Mouse (Mus musculus) forebrain, postnatal 0 days (tissue): ENCODE data around the gene Tmem37. TPM values are rescaled to one million over a fixed set of nuclear protein-coding genes. Genes with fewer than 3 reads are reported as not detected.

Experiments used
- ATAC-seq: fragments of 200-750 bp; cut with Nextera tagmentation; 2 replicates; pipeline ENCODE4 v1.8.0; 2017; ENCODE audit warnings: mild to moderate bottlenecking, moderate library complexity
- DNase-seq: peaks from one replicate; pipeline ENCODE4 v3.0.0-alpha.2; 2015
- H3K27ac ChIP-seq: fragments of 300-500 bp; sonication (generic); 2 replicates; pipeline ENCODE4 v1.5.1; 2014; ENCODE audit warnings: low read depth, mild to moderate bottlenecking, antibody characterized with exemption, low read length, moderate library complexity, mixed read lengths
- H3K27me3 ChIP-seq: fragments of 300-500 bp; sonication (generic); 2 replicates; pipeline ENCODE4 v1.6.1; 2014; ENCODE audit warnings: mild to moderate bottlenecking, low read length, mixed read lengths; ENCODE audit not compliant: insufficient read depth
- H3K36me3 ChIP-seq: fragments of 300-500 bp; sonication (generic); 2 replicates; pipeline ENCODE4 v1.6.1; 2014; ENCODE audit warnings: mild to moderate bottlenecking, moderate library complexity; ENCODE audit not compliant: insufficient read depth
- H3K4me1 ChIP-seq: fragments of 300-500 bp; sonication (generic); 2 replicates; pipeline ENCODE4 v1.6.1; 2014; ENCODE audit warnings: antibody characterized with exemption; ENCODE audit not compliant: insufficient read depth
- H3K4me2 ChIP-seq: fragments of 300-500 bp; sonication (generic); 2 replicates; pipeline ENCODE4 v1.6.1; 2014; ENCODE audit warnings: low read depth, mild to moderate bottlenecking, moderate library complexity
- H3K4me3 ChIP-seq: fragments of 300-500 bp; sonication (generic); 2 replicates; pipeline ENCODE4 v1.5.1; 2014; ENCODE audit warnings: low read depth, low read length, mixed read lengths
- H3K9ac ChIP-seq: fragments of 300-500 bp; sonication (generic); 2 replicates; pipeline ENCODE4 v1.6.1; 2014; ENCODE audit warnings: mild to moderate bottlenecking
- H3K9me3 ChIP-seq: fragments of 300-500 bp; sonication (generic); 2 replicates; pipeline ENCODE4 v1.6.1; 2016; ENCODE audit warnings: low read length
- CTCF ChIP-seq: sonication (generic); IDR thresholded peaks from 2 replicates; pipeline ENCODE4 v1.5.1; 2016; ENCODE audit warnings: antibody characterized with exemption, control low read depth, low read depth
- WGBS: fragments of 180-500 bp; shearing (Covaris S2); extraction: QIAGEN DNeasy Blood & Tissue Kit; methylation state at CpG from one replicate; pipeline ENCODE4 v1.1.7; 2014; 5-methylcytosine and 5-hydroxymethylcytosine counted together
- polyA plus RNA-seq: library from polyadenylated mRNA; unstranded; fragments of >200 nt; fragmentation: Nextera tagmentation; extraction: Ambion mirVana; gene quantifications from 2 replicates; pipeline ENCODE4 v1.2.1, GENCODE M21; 2015
- total RNA-seq: library from RNA; depleted of rRNA; stranded (reverse); fragments of >200 nt; gene quantifications from 2 replicates; pipeline ENCODE4 v1.2.3, GENCODE M21; 2014

Gene Tmem37
- total and polyA plus RNA-seq, 2 experiments from 2014 or later = 6.0 to 6.8 TPM

- no peak for TF ChIP-seq CTCF
- DNase-seq (no peak), ATAC-seq (no peak)
- no peaks in the 10 kb centered on the region for H3K9me3 ChIP-seq
- no peaks in the 10 kb centered on the region for H3K4me1 ChIP-seq
- no peak overlapping the region for H3K4me3 ChIP-seq
- no peak overlapping the region for H3K9ac ChIP-seq
- H3K36me3 ChIP-seq = no peaks in the 10 kb centered on the region
- no peaks in the 10 kb centered on the region for H3K27me3 ChIP-seq
- WGBS = 88% methylated on average over 2 of the region's 2 CpGs
- no peak overlapping the region for H3K4me2 ChIP-seq
- H3K27ac ChIP-seq = no peak overlapping the region
These were observed 40.4 kb downstream of the Tmem37 start for GRCm38 (mm10) chr1:120033469-120033854.

DNA sequence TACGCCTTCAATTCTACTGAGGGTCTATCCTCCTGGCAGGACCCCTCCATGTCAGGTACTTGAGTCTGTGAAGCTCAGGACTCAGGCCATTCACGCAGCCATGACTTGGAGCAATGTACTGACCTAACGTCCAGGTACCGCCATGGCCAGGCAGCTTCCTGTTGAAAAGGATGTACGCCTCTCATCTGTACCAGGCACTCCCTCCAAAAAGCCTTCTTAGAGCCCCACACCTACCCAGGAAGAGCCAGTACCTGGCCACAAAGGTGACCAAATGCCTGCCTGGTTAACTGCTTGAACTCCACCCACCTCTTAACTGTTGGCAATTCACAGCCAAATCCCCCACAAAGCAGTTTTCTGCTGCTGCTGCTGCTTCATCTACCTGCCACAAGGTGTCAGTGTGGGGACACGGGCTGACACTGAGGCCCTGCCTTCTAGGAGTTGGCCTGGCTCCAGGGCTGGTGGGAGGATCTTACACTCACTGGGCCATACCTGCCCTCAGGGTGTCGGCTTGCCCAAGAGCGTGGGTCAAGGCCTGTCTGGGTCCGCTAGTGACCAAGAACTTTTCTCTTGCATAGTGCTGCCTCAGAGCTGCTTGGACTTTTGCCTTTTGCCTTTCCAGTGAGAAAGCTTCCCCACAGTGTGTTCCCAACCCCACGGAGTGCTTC, 40.9 kb downstream of the Tmem37 start:
- ATAC-seq = peak; percentile 71
- WGBS = 45% methylated on average over 10 of the region's 10 CpGs
- no peak overlapping the region for H3K27ac ChIP-seq
- no peaks in the 10 kb centered on the region for H3K36me3 ChIP-seq
- peak; percentile 92 for TF ChIP-seq CTCF
- H3K4me3 ChIP-seq = no peak overlapping the region
- H3K9ac ChIP-seq = no peak overlapping the region
- peak; percentile 81 for DNase-seq
- H3K9me3 ChIP-seq = no peaks in the 10 kb centered on the region
- no peak overlapping the region for H3K4me2 ChIP-seq
- H3K4me1 ChIP-seq = no peaks in the 10 kb centered on the region
- H3K27me3 ChIP-seq = no peaks in the 10 kb centered on the region

DNA sequence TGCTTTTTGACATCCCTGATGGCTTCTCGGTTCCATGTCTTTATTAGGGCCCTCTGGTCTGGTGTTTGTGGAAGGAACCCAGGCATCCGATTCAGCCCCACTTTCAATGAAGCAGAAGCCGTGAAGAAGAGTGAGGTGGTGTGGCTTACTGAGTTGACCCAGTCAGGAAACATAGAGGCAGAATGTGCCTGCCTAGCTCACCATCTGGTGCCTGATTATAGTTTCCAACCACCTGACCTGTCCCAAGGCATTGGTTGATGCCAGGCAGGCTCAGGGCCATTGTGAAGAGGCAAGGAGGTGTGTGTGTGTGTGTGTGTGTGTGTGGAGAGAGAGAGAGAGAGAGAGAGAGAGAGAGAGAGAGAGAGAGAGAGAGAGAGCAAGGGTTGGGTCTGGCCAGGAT, 43.4 kb downstream of the Tmem37 start:
- no peak overlapping the region for H3K27ac ChIP-seq
- no peak overlapping the region for H3K4me2 ChIP-seq
- H3K4me1 ChIP-seq = no peaks in the 10 kb centered on the region
- no peak for ATAC-seq
- DNase-seq = no peak
- no peak overlapping the region for H3K4me3 ChIP-seq
- WGBS = 78% methylated on average over 3 of the region's 3 CpGs
- no peaks in the 10 kb centered on the region for H3K36me3 ChIP-seq
- no peaks in the 10 kb centered on the region for H3K9me3 ChIP-seq
- H3K9ac ChIP-seq = no peak overlapping the region
- H3K27me3 ChIP-seq = no peaks in the 10 kb centered on the region
- no peak for TF ChIP-seq CTCF

DNA sequence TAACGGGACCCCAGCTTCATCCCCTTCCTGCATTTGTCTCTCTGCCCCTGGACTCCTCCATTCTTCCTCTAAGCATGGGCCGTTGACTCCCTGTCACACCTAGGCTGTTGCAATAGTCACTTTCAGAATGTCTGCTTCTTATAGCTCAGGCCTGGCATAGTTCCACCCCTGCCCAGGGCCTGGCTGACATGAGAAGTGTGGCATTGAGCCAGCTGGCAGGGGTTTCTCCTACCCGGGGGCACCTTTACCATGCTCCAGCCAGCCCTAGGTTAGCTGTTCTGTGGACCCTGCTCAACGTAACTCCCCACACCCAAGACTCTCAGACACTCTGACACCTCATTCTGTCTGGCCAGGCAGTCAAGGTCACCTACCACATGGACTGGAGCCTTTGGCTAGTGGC, 46.2 kb downstream of the Tmem37 start:
- Histone ChIP-seq H3K9me3 (no peaks in the 10 kb centered on the region), H3K27me3 (no peaks in the 10 kb centered on the region), H3K27ac (no peak overlapping the region), H3K4me3 (no peak overlapping the region), H3K4me2 (no peak overlapping the region), H3K4me1 (no peaks in the 10 kb centered on the region), H3K36me3 (no peaks in the 10 kb centered on the region), H3K9ac (no peak overlapping the region)
- DNase-seq (no peak), ATAC-seq (no peak)
- whole genome bisulfite sequencing = 50% methylated on average over 4 of the region's 4 CpGs
- TF ChIP-seq CTCF = no peak

- no peak overlapping the region for H3K4me3 ChIP-seq
- DNase-seq = no peak
- H3K9me3 ChIP-seq = no peaks in the 10 kb centered on the region
- no peak overlapping the region for H3K27ac ChIP-seq
- 15% methylated on average over 2 of the region's 2 CpGs for WGBS
- H3K27me3 ChIP-seq = no peaks in the 10 kb centered on the region
- no peak overlapping the region for H3K9ac ChIP-seq
- no peaks in the 10 kb centered on the region for H3K36me3 ChIP-seq
- no peaks in the 10 kb centered on the region for H3K4me1 ChIP-seq
- no peak for TF ChIP-seq CTCF
- no peak overlapping the region for H3K4me2 ChIP-seq
- no peak for ATAC-seq
These were observed 48.8 kb downstream of the Tmem37 start for GRCm38 (mm10) chr1:120025050-120025439.

DNA sequence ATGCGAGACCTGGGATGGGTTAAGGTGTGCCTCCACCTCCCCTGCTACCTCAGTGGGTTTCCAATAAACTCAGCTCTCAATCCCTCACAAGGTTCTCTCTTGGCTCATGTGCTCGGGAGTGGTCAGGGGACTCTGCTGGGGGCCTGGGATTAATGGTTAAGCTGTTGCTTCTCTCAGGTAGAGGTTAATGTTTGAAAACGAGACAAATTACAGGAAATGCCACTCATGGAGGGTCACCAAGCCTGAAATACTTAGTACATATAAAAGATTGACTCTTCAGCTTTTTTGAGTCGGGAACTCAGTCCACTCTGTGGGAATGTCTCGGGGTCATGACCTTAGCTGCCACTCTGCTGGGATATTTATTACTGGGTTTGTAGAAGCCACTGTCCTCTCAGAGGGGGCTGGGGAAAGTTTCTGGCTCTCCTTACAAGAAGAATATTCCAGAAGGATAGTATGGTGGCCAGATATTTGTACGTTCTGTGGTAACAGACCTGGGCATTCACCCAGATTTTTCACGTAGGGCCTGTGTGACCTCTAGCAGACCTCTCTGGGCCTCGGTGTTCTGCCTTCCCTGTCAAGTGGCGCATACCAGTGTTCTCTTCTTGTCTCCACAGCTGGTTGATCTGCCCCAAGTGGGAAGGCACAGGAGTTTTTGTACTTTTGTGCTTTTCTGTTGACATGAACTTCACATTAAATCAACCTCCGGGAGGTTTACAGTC, 49.4 kb downstream of the Tmem37 start:
- H3K27ac ChIP-seq = no peak overlapping the region
- no peaks in the 10 kb centered on the region for H3K4me1 ChIP-seq
- no peaks in the 10 kb centered on the region for H3K36me3 ChIP-seq
- no peak for DNase-seq
- H3K4me2 ChIP-seq = no peak overlapping the region
- no peaks in the 10 kb centered on the region for H3K9me3 ChIP-seq
- 74% methylated on average over 10 of the region's 10 CpGs for WGBS
- TF ChIP-seq CTCF = no peak
- no peaks in the 10 kb centered on the region for H3K27me3 ChIP-seq
- no peak overlapping the region for H3K4me3 ChIP-seq
- H3K9ac ChIP-seq = no peak overlapping the region
- ATAC-seq = no peak

DNA sequence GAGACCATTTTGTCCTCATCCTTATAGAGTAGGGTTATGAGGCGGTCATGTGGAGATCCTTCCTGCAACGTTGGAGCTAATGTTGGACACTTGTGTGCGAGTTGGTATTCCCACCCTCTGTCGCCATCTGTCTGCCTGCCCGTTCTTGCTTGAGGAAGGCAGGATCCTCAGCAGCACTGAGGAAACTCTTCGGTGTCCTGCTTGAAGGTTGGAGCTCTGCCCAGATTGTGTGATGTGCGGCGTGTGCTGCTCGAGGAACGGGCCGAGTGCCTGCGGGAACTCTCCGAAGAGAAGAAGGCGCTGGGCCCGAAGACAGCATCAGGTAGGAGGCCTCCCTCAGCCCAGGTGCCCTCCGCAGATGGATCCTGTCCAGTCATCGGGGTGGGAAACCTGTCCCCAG, 51.9 kb downstream of the Tmem37 start:
- TF ChIP-seq CTCF = no peak

More for the DNA sequence above, 51.9 kb downstream of the Tmem37 start:
- ATAC-seq = no peak
- Histone ChIP-seq H3K36me3 (no peaks in the 10 kb centered on the region), H3K9me3 (no peaks in the 10 kb centered on the region), H3K4me1 (no peaks in the 10 kb centered on the region), H3K4me2 (no peak overlapping the region), H3K27ac (no peak overlapping the region), H3K9ac (no peak overlapping the region), H3K4me3 (no peak overlapping the region), H3K27me3 (no peaks in the 10 kb centered on the region)
- WGBS = 83% methylated on average over 17 of the region's 17 CpGs
- no peak for DNase-seq
